In genomic region chr5:147423612-147424011, GRCm38 (mm10) we compare ENCODE assay signal across 13 mouse cellular contexts. TPM values are rescaled to one million over a fixed set of nuclear protein-coding genes. Genes with fewer than 3 reads are reported as not detected.
A peak's percentile ranks its signal among the peaks of the same experiment; 100 is the strongest.
DNase-seq lines count a peak whose midpoint lies in the region; ATAC-seq lines count a peak whose summit lies in the region.
"Had no signal": no experiment of that assay in that cellular context is flagged by ENCODE, and none has a peak within 500 bp of the region (broad histone marks: within the 10 kb centered on the region; RNA-seq: fewer than 3 reads in every experiment).

No protein-coding gene starts in this region.

- no peak overlapping the region for H3K27ac ChIP-seq in kidney, embryonic 16.5 days (ENCODE audit: low read length)
- H3K27ac ChIP-seq: liver, embryonic 13.5 days; midbrain, embryonic 13.5 days had no signal

- H3K4me3 ChIP-seq in kidney, embryonic 16.5 days (ENCODE audit: low read length), result no peak overlapping the region
- H3K4me3 ChIP-seq: liver, embryonic 13.5 days; midbrain, embryonic 13.5 days had no signal

- no peaks in the 10 kb centered on the region for H3K36me3 ChIP-seq in kidney, embryonic 16.5 days (ENCODE audit: insufficient read depth, low read length)
- H3K36me3 ChIP-seq: liver, embryonic 13.5 days; midbrain, embryonic 13.5 days had no signal

- intact Hi-C loops in gastrocnemius, postnatal 14 days (cut with DNase I; ENCODE audit: low total_unique reads), result no loop called here

- H3K4me2 ChIP-seq in kidney, embryonic 16.5 days (replicated peaks; ENCODE audit: low read depth, low read length), result no peak overlapping the region
- H3K4me2 ChIP-seq: liver, embryonic 13.5 days; midbrain, embryonic 13.5 days had no signal

- H3K27me3 ChIP-seq in kidney, embryonic 16.5 days (ENCODE audit: insufficient read depth, low read length), result no peaks in the 10 kb centered on the region
- H3K27me3 ChIP-seq: liver, embryonic 13.5 days; midbrain, embryonic 13.5 days had no signal

- H3K9me3 ChIP-seq in kidney, embryonic 16.5 days (ENCODE audit: low read length), result no peaks in the 10 kb centered on the region
- H3K9me3 ChIP-seq: liver, embryonic 13.5 days; midbrain, embryonic 13.5 days had no signal

- DNase-seq in gastrocnemius, postnatal 14 days, result peak; percentile 46
- no peak for DNase-seq in gastrocnemius, adult 8-10 months (ENCODE audit: low spot score in 2 of 2)
- DNase-seq in kidney, postnatal 10 days, result peak; percentile 34
- peak; percentile 13 for DNase-seq in Muller cell, postnatal 12 days (ENCODE audit: inconsistent ontology term)
- DNase-seq in brain, adult 2 months (ENCODE audit: low read depth, low spot score), result peak; percentile 36
- DNase-seq in urinary bladder, postnatal 10 days (ENCODE audit: low spot score), result no peak
- DNase-seq: adrenal gland, postnatal 36 days; liver, embryonic 13.5 days; thymus, postnatal 25 days had no signal

- WGBS in kidney, embryonic 16.5 days, result 37% methylated on average over 6 of the region's 6 CpGs

- no peaks in the 10 kb centered on the region for H3K4me1 ChIP-seq in kidney, embryonic 16.5 days (ENCODE audit: insufficient read depth, low read length)
- H3K4me1 ChIP-seq: midbrain, embryonic 13.5 days had no signal

- H3K9ac ChIP-seq in kidney, embryonic 16.5 days (replicated peaks; ENCODE audit: low read length), result no peak overlapping the region
- H3K9ac ChIP-seq: liver, embryonic 13.5 days; midbrain, embryonic 13.5 days had no signal

- no peak; the same call in 1 of the 2 replicates for ATAC-seq in kidney, embryonic 16.5 days (ENCODE audit: low FRiP score, low TSS enrichment)
- ATAC-seq: forebrain, embryonic 14.5 days; midbrain, embryonic 13.5 days had no signal

RNA-seq across cellular contexts. Expression of gene Pan3, which starts 6.3 kb away (rescaled TPM):
- total RNA-seq in gastrocnemius, postnatal 14 days (2021), result 10 to 100 TPM; 22.2 to 31.3 TPM
- total RNA-seq in gastrocnemius, adult 8-10 months (2022), result 10 to 100 TPM; 12.9 to 18.4 (median 15.4) TPM
- polyA plus RNA-seq in kidney, embryonic 16.5 days (2015; fragmentation: Nextera tagmentation; extraction: Ambion mirVana), result 61.2 and 72.9 TPM in 2 replicates

RNA-seq across cellular contexts. Expression of gene Flt3, which starts 23.3 kb away (rescaled TPM):
- not detected for total RNA-seq in gastrocnemius, postnatal 14 days (2021)
- not detected for total RNA-seq in gastrocnemius, adult 8-10 months (2022)
- 0.06 and 0.24 TPM in 2 replicates for polyA plus RNA-seq in kidney, embryonic 16.5 days (2015; fragmentation: Nextera tagmentation; extraction: Ambion mirVana)
- polyA plus RNA-seq: heart, embryonic 14.5 days had no signal

Comparison
In these comparisons a context has a peak if more than half of its experiments do, and no peak if none do; other contexts are left out.
1. DNase-seq: peak in gastrocnemius, postnatal 14 days (single experiment), kidney, postnatal 10 days (single experiment), Muller cell, postnatal 12 days (single experiment) and brain, adult 2 months (single experiment); none in gastrocnemius, adult 8-10 months (0 of 2) and urinary bladder, postnatal 10 days (single experiment).